Mouse (Mus musculus): ENCODE measurements at regions not wholly inside any gene's neighbourhood (a gene's known extent, or its start where the extent isn't known, plus 50 kb on each side); places are given as distances from the start of the nearest gene placed in this dataset.
A peak's percentile ranks its signal among the peaks of the same experiment; 100 is the strongest.

DNA sequence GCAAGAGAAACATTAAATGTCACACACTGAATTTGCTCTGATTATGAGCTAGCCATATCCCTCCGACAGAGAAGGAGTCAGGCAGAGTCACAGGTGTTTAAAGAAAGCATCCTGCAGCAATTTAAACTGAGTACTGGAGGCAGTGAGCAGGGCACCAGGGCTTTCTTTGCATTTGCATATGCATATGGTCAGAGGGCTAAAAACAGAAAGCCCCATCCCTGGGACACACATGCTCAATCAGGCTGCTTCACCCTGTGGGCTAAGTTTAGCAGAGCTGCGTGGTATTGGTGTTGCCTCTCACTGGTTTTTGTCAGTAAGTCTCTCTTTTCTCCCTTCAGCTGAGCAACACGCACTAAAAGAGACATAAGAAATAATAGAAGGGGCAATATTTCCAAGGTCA is 289.9 kb upstream of the Rps6ka3 start:
- DNase-seq, result no peak

DNA sequence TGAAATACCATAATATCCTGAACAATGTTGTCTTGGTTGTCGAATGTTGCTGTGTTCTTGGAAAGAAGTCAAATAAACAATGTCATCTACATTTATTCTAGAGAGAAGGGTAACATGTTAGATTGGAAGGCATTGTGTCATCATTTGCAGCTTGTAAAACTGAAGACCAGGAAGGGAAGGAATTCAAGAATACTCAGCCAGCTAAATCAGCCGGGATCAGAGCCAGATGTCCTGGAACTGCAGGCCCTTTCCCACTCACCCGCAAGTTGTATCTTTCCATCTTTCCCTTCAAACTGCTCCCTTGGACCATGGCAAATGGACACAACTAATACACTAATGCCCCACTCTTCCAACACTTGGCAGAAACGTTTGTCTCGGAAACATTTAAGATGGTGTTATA is 288.7 kb upstream of the Rps6ka3 start:
- DNase-seq, result no peak

- DNase-seq, result peak; percentile 55 to 82
These were observed 288.2 kb upstream of the Rps6ka3 start for GRCm38 (mm10) chrX:158921838-158922450.

DNA sequence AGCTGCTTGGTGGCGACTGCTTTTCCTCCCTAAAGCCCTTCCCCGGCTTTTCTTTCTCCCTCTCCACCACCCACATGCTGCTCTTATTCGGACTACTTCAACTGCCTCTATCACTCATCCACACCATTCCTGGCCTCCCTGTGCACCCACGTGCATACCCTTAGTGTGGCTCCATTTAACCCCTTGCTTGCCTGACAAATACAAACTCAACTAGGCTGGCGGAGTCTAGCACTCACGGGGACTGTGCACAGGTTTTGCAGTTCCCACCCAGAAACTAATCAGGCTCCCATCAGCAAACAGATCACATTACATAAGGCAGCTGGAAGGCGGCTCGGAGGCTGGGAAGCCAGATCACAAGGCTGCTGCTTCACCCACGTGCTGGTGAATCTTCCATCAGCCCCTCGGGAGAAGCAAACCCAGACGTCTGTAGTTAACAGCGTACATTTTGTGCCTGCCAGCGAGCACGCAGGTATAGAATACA is 287.0 kb upstream of the Rps6ka3 start:
- DNase-seq, result no peak

DNA sequence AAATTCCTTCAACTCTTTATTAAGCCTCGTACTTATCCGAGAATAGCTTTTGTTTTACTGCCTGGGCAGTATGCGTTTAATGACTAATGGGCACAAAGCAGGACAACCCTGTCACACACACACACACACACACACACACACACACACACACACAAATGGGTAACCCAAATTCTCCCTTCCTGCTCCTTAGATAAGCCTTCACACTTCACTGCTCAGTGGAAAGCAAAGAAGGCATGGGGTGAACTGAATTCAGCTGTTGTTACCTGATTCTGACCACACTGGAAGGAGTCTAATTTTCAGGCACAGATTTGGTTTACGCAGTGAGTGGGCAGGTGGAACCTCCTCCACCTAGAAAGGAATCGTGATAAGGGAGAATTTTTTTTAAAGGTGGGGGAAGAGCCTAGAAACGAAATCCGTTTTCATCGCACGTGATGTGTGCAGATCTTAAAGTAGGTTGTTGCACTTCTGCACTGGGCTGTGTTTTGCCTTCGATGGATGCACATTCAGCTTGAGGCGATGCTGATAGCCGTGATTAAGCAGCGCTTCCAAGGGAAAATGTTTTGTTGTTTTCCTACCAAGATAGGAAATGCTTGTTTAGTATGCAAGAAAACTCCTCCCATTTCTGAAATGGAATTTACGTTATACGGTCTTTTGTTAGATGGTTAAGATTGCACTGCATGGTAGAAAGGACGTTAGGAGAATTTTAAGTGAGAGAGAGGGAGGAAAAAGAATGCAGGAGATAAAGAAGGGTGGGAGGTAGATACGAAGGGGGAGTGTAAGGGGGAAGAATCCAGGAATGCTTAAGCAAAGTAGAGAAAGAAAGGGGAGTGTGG is 286.2 kb upstream of the Rps6ka3 start:
- no peak for DNase-seq

DNA sequence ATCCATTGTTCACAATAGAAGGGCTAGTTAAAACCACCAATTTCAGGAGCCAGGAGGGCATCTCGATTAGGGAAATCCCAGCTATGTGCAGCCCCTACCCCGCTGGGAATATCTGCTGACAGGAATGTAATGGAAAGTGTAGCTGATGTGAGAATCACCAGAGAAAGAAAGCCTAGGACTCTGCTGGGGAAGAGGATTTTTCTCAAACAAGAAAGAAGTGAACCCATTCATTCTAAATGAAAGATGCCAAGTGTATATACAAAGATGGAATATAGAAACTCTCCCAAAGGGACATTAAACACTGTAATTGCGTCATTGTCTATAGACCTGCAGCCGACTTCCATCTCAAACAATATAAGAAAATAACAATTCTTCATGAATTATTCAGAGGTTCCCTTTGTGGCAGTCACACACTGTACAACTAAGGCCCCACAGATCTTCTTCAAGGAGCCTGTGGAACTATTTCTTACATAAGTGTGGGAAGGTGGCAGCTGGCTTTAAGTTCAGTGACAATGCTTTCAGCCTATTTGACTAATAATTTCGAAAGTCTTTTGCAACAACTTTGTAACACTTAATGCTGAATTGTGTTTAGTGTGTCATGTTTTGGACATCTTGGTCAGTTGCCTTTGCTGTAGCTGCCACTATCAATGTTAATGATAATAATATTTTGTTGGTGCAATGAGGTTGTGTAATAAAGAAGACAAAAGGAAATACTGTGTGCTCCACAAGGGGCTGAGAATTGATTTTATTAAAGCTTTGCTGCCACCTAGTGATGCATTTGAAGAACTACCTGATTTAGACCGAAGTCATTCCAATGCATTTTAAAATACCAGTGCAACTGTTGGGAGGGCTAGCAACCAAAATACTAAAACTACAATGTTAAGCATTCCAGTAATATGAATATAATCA is 285.4 kb upstream of the Rps6ka3 start:
- DNase-seq, result no peak

DNA sequence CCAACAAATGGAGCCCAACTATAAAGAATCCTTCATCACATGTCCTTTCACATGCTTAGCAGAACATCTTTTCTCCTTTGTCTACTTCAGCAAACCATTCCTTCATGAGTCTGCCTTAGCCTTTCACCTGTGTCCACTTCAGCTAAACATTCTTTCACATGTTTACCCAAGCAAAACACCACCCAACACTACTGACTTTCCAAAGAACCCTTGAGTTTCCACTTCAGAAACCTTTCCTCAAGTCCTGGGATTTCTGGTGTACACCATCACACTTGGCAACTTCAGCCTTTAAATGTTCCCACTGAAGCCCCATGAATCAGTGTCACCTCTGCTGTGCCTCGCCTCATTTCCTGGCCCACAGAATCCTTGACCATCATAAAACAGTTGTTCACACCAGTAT is 278.2 kb upstream of the Rps6ka3 start:
- DNase-seq, result no peak

- no peak for DNase-seq
These were observed 262.9 kb upstream of the Rps6ka3 start for GRCm38 (mm10) chrX:158947191-158947590.

DNA sequence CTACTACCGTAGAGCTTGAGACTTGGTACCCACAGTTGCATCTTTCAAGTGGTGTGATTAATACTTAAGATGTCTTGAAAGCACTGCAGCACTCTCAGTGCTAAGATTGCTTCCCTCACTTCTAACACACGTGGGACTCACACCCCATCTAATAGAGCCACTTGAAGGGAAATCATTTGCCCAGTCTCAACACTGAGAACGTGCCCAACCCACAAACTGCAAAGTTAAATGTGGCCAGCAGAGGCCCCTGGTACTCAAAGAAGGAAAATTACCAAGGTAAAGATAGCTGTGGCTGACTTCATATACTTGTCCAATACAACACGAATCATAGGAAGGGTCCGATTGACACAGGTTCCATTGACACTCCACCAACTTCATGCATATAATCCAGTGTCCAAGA is 238.4 kb upstream of the Rps6ka3 start:
- DNase-seq, result peak; percentile 1 to 45

- no peak for DNase-seq
These were observed 233.5 kb upstream of the Rps6ka3 start for GRCm38 (mm10) chrX:158976648-158977047.

GRCm38 (mm10) chrX:158984721-158985120 is 225.4 kb upstream of the Rps6ka3 start:
- DNase-seq, result no peak

DNA sequence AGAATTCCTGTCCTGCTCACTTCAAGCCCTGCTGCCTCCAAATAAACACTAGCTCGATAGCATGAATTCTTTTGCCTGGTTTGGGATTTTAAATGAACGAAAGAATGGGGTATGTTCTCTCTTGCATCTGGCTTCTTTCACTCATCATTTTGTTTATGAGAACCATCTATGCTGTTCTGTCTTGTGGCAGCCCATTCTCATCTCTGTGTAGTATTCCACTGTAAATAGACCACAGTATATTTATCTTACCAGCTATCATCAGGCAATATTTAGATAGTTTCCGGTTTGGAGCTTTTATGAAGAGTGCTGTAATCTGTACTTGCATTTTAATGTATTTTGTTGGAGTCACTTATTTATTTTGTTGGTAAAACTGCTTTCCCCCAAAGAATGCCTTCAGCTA is 222.4 kb upstream of the Rps6ka3 start:
- no peak for DNase-seq

GRCm38 (mm10) chrX:159018955-159019354 is 191.2 kb upstream of the Rps6ka3 start:
- no peak for DNase-seq

DNA sequence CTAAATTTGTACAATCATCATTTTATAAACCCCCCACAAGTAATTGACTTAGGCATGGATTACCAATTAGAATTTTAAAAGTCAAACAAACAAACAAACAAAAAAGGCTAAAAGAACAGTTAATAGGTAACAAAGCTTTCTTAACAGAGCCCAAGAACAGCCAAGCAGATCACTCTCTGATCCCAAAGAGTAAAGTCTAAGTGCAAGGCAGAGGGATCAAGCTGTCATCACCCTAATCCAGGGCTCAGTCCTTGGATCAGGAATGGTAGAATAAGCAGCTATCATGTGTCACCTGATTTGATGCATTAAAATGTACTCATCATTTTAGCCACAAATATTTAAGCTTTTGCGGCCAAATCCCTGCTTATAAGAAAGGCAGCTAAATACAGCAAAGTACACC is 183.8 kb upstream of the Rps6ka3 start:
- peak; percentile 2 to 5 for DNase-seq

- DNase-seq, result no peak
These were observed 178.2 kb upstream of the Rps6ka3 start for GRCm38 (mm10) chrX:159031927-159032326.

DNA sequence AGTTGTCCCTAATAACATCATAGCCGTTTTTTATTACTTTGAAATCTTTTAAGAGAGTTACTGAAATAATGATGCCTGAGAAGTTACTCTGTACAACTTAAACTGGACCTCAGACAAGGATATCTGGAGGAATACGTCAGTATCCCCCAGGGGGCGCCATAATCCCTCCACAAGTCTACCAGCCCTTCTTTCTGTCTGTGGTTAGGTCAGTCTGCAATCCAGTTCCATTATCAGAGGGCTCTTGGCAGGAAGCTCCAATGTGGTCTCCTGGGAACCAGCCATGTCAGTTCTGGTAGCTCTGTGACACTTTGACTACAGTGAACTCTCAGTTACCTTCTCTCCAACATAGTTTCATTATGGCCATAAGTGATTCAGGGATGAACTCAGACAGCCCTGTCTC is 166.7 kb upstream of the Rps6ka3 start:
- peak; percentile 70 to 87 for DNase-seq

GRCm38 (mm10) chrX:159047876-159048275 is 162.2 kb upstream of the Rps6ka3 start:
- no peak for DNase-seq

GRCm38 (mm10) chrX:159055689-159056461 is 154.2 kb upstream of the Rps6ka3 start:
- DNase-seq, result no peak

- DNase-seq, result no peak
These were observed 153.7 kb upstream of the Rps6ka3 start for GRCm38 (mm10) chrX:159056462-159056805.

DNA sequence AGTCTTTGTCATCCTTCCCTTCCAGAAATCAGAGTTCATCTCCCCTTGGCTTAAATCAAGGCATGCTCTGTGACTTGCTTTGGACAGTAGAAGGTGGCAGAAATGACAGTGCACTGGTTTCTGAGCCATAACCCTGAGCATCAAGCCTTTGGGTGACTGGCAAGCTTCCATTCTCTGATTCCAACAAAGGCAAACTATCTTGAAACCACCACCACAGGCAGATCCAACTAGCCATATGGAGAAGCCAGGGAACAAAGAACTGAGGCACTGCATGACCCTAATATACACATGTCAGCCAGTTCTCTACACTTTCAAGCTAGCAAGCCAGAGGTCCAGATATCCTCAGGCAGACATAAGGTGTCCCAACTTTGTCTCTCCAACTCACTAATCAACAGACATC is 151.2 kb upstream of the Rps6ka3 start:
- no peak for DNase-seq

DNA sequence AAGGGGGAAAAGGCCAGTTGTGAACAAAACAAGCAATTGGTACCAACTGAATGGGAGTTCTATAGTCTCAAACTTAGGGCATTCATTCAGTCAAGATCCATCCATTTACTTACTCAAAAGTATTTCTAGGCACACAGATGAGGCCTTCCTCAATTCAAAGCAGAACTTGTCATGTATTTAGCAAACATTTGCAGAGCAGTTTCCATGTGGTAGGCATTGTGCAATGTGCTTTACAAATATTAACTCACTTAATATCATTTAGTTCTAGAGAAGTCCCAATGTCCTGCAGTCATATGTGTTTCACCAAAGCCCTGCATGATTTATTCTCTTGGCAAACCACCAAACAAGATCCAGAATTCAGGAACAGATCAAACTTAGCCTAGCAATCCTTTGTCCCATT is 148.8 kb upstream of the Rps6ka3 start:
- DNase-seq, result no peak

- DNase-seq, result no peak
These were observed 143.9 kb upstream of the Rps6ka3 start for GRCm38 (mm10) chrX:159066212-159066611.

- no peak for DNase-seq
These were observed 137.5 kb upstream of the Rps6ka3 start for GRCm38 (mm10) chrX:159072647-159073046.
